Mouse (Mus musculus) kidney, postnatal 4 days (tissue): ENCODE results near the gene Foxo4.

ENCODE experiments used
- DNase-seq, 2 experiments: peaks; one replicate each; pipeline ENCODE4 v3.0.0; 2021; ENCODE audit warnings: mixed read lengths in 2 of 2

Foxo4 gene

GRCm38 (mm10) chrX:101253952-101254729 lies at the start of gene Foxo4:
Gene Foxo4 (plus strand): TSS chrX:101254528.
- DNase-seq, result peak; percentile 88 to 93

- peak; percentile 81 to 90 for DNase-seq
Measured at GRCm38 (mm10) chrX:101221834-101222795, 32.2 kb upstream of the Foxo4 start, which contains the start of gene Snx12. Gene Snx12 (minus strand): TSS chrX:101222563.

- DNase-seq, result no peak
Measured at GRCm38 (mm10) chrX:101222796-101223162, 31.5 kb upstream of the Foxo4 start.

GRCm38 (mm10) chrX:101245011-101245410 lies 9.3 kb upstream of the Foxo4 start:
- DNase-seq, result no peak

- DNase-seq, result peak; percentile 32 to 51
Measured at GRCm38 (mm10) chrX:101254740-101255139, 412 bp downstream of the Foxo4 start.

- peak; percentile 40 to 64 for DNase-seq
Measured at GRCm38 (mm10) chrX:101256603-101257002, 2.3 kb downstream of the Foxo4 start.

GRCm38 (mm10) chrX:101260441-101261325 lies 6.4 kb downstream of the Foxo4 start:
- DNase-seq, result peak; percentile 38 to 64

GRCm38 (mm10) chrX:101263892-101264291 lies 9.6 kb downstream of the Foxo4 start, which contains the start of gene Gm614:
Gene Gm614 (minus strand): TSS chrX:101263992.
- DNase-seq, result no peak

GRCm38 (mm10) chrX:101266631-101267030 lies 12.3 kb downstream of the Foxo4 start:
- DNase-seq, result no peak

- no peak for DNase-seq
Measured at GRCm38 (mm10) chrX:101268025-101268754, 13.9 kb downstream of the Foxo4 start, which contains the start of gene Il2rg. Gene Il2rg (minus strand): TSS chrX:101268255.

GRCm38 (mm10) chrX:101268755-101269124 lies 14.4 kb downstream of the Foxo4 start, which contains the start of gene Gm20489:
Gene Gm20489 (minus strand): TSS chrX:101269023.
- DNase-seq, result no peak

- no peak for DNase-seq
Measured at GRCm38 (mm10) chrX:101273410-101273809, 19.1 kb downstream of the Foxo4 start.

GRCm38 (mm10) chrX:101273875-101274738 lies 19.8 kb downstream of the Foxo4 start, which contains the start of gene Med12:
Gene Med12 (plus strand): TSS chrX:101274030.
- DNase-seq, result peak; percentile 92 to 95

- no peak for DNase-seq
Measured at GRCm38 (mm10) chrX:101282813-101283212, 28.5 kb downstream of the Foxo4 start.

GRCm38 (mm10) chrX:101285534-101285933 lies 31.2 kb downstream of the Foxo4 start:
- peak; percentile 79 to 80 for DNase-seq

GRCm38 (mm10) chrX:101285953-101286670 lies 31.8 kb downstream of the Foxo4 start:
- DNase-seq, result no peak

GRCm38 (mm10) chrX:101287543-101287942 lies 33.2 kb downstream of the Foxo4 start:
- DNase-seq, result no peak

- no peak for DNase-seq
Measured at GRCm38 (mm10) chrX:101288432-101288831, 34.1 kb downstream of the Foxo4 start.

GRCm38 (mm10) chrX:101289037-101289436 lies 34.7 kb downstream of the Foxo4 start:
- DNase-seq, result no peak

- DNase-seq, result no peak
Measured at GRCm38 (mm10) chrX:101290111-101290510, 35.8 kb downstream of the Foxo4 start.
